Mouse (Mus musculus): ENCODE results near the gene Ttyh2. TPM values are rescaled to one million over a fixed set of nuclear protein-coding genes. Genes with fewer than 3 reads are reported as not detected.
"Not testable (repeated sequence)": the region's sequence is repeated elsewhere in the genome, so short reads cannot be mapped to it uniquely, and the experiment has no call there.

Ttyh2 gene
- polyA plus RNA-seq, 1 experiment from 2014 or later = 7.1 TPM

- 30% methylated on average over 2 of the region's 2 CpGs for WGBS
- no peak overlapping the region for H3K4me2 ChIP-seq
- H3K4me3 ChIP-seq (ENCODE audit: low read depth, low read length) = no peak overlapping the region
- ATAC-seq (replicated peaks; ENCODE audit: low FRiP score) (no peak), DNase-seq (ENCODE audit: low spot score) (no peak)
- no peak overlapping the region for H3K27ac ChIP-seq (ENCODE audit: low read depth, low read length)
- H3K36me3 ChIP-seq (ENCODE audit: control insufficient read depth, insufficient read depth, low read length) = peaks cover 3% of the 10 kb centered on the region; the same call in 1 of the 2 replicates
- H3K9me3 ChIP-seq (ENCODE audit: control insufficient read depth, low read length) = no peaks in the 10 kb centered on the region
- H3K27me3 ChIP-seq (replicated peaks; ENCODE audit: control insufficient read depth, insufficient read depth, low read length) = peaks cover 4% of the 10 kb centered on the region; the same call in 1 of the 2 replicates
- peaks cover 12% of the 10 kb centered on the region for H3K4me1 ChIP-seq (replicated peaks; ENCODE audit: control insufficient read depth, insufficient read depth, low read length)
- H3K9ac ChIP-seq (ENCODE audit: low read depth, low read length) = no peak overlapping the region
These were observed 9.8 kb upstream of the Ttyh2 start for GRCm38 (mm10) chr11:114665463-114665862.

GRCm38 (mm10) chr11:114666786-114667185 is 8.4 kb upstream of the Ttyh2 start:
- Histone ChIP-seq H3K4me1 (replicated peaks; ENCODE audit: control insufficient read depth, insufficient read depth, low read length) (peaks cover 22% of the 10 kb centered on the region), H3K4me3 (ENCODE audit: low read depth, low read length) (no peak overlapping the region), H3K9me3 (ENCODE audit: control insufficient read depth, low read length) (no peaks in the 10 kb centered on the region), H3K36me3 (ENCODE audit: control insufficient read depth, insufficient read depth, low read length) (peaks cover 15% of the 10 kb centered on the region; the same call in 1 of the 2 replicates), H3K27ac (ENCODE audit: low read depth, low read length) (no peak overlapping the region), H3K4me2 (no peak overlapping the region), H3K27me3 (replicated peaks; ENCODE audit: control insufficient read depth, insufficient read depth, low read length) (peaks cover 4% of the 10 kb centered on the region; the same call in 1 of the 2 replicates), H3K9ac (ENCODE audit: low read depth, low read length) (no peak overlapping the region)
- WGBS = 15% methylated on average over 13 of the region's 13 CpGs
- ATAC-seq (replicated peaks; ENCODE audit: low FRiP score) = no peak
- no peak for DNase-seq (ENCODE audit: low spot score)

DNA sequence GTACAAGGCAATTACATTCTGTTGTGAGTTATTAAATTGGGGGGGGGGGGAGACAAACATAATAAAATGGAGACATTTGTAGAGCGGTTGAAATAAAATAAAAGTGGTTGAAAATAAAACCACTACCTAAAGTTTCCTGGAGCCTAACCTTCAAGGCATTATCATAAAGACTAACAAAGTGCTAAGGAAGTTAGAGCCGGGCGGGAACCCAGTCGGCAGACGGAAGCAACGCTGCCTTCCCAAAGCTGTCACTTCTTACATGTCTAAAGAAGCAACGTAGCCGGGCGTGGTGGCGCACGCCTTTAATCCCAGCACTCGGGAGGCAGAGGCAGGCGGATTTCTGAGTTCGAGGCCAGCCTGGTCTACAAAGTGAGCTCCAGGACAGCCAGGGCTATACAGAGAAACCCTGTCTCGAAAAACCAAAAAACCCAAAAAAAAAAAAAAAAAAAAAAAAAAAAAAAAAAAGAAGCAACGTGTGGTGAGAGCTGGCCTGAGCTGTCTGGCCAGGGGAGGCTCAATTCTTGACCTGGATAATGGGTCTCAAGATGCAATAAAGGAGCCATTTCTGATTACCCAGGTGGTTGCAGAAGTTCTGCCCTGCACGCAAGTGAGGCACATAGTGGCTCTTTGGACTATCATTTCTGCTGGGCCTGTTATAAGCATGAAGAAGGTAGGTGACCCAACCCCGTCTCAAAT is 7.8 kb upstream of the Ttyh2 start:
- no peaks in the 10 kb centered on the region for H3K9me3 ChIP-seq (ENCODE audit: control insufficient read depth, low read length)
- DNase-seq (ENCODE audit: low spot score) (no peak), ATAC-seq (replicated peaks; ENCODE audit: low FRiP score) (no peak; the same call in 1 of the 2 replicates)
- H3K27me3 ChIP-seq (replicated peaks; ENCODE audit: control insufficient read depth, insufficient read depth, low read length) = peaks cover 4% of the 10 kb centered on the region; the same call in 1 of the 2 replicates
- no peak overlapping the region for H3K9ac ChIP-seq (ENCODE audit: low read depth, low read length)
- H3K4me1 ChIP-seq (replicated peaks; ENCODE audit: control insufficient read depth, insufficient read depth, low read length) = peaks cover 24% of the 10 kb centered on the region
- H3K36me3 ChIP-seq (ENCODE audit: control insufficient read depth, insufficient read depth, low read length) = peaks cover 21% of the 10 kb centered on the region
- H3K4me3 ChIP-seq (ENCODE audit: low read depth, low read length) = no peak overlapping the region
- H3K27ac ChIP-seq (ENCODE audit: low read depth, low read length) = no peak overlapping the region
- WGBS = 36% methylated on average over 17 of the region's 18 CpGs
- H3K4me2 ChIP-seq = peak overlapping the region; percentile 17; the same call in 1 of the 2 replicates

DNA sequence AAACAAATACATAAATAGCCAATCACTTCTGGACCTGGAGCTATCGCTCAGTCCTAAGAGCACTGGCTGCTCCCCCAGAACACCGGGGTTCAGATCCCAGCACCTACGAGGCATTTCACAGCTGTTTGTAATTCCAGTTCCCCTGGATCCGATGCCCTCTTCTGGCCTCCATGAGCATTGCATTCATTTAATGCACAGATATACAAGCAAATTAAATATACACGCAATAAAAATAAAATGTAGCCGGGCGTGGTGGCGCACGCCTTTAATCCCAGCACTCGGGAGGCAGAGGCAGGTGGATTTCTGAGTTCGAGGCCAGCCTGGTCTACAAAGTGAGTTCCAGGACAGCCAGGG is 7.3 kb upstream of the Ttyh2 start:
- ATAC-seq (replicated peaks; ENCODE audit: low FRiP score) = peak; percentile 18
- not testable (repeated sequence) for H3K27me3 ChIP-seq (replicated peaks; ENCODE audit: control insufficient read depth, insufficient read depth, low read length); H3K4me3 ChIP-seq (ENCODE audit: low read depth, low read length); H3K27ac ChIP-seq (ENCODE audit: low read depth, low read length); H3K9me3 ChIP-seq (ENCODE audit: control insufficient read depth, low read length); H3K9ac ChIP-seq (ENCODE audit: low read depth, low read length); DNase-seq (ENCODE audit: low spot score)
- Histone ChIP-seq H3K4me2 (peak overlapping the region; percentile 17), H3K36me3 (ENCODE audit: control insufficient read depth, insufficient read depth, low read length) (peaks cover 26% of the 10 kb centered on the region), H3K4me1 (replicated peaks; ENCODE audit: control insufficient read depth, insufficient read depth, low read length) (peaks cover 26% of the 10 kb centered on the region)
- WGBS = 16% methylated on average over 11 of the region's 11 CpGs

DNA sequence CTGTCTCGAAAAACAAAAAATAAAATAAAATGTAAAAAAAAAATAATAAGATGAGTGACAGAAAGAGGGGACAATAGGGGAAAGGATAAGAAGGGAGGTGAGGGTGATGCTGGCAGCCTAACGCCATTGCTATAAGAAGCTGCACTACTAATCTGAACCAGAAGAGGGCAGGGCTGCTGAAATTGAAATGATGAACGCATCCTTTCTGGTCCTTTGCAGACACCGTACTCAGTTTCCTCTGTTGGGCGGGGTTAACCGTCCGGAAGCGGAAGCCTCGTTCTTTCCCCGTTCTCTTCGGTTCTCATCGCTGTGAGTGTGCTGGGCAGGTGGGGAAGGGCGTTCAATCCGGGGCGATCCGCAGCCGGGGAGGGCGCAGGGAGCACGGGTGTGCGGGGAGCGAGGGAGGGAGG is 6.9 kb upstream of the Ttyh2 start, which contains the start of gene Rpl38:
Gene Rpl38, plus strand, starts transcription at position 224 of the 410 bp plus-strand sequence.
- ATAC-seq (replicated peaks; ENCODE audit: low FRiP score) = peak; percentile 82
- H3K4me1 ChIP-seq (replicated peaks; ENCODE audit: control insufficient read depth, insufficient read depth, low read length) = peaks cover 26% of the 10 kb centered on the region
- peaks cover 4% of the 10 kb centered on the region; the same call in 1 of the 2 replicates for H3K27me3 ChIP-seq (replicated peaks; ENCODE audit: control insufficient read depth, insufficient read depth, low read length)
- peaks cover 30% of the 10 kb centered on the region for H3K36me3 ChIP-seq (ENCODE audit: control insufficient read depth, insufficient read depth, low read length)
- H3K9ac ChIP-seq (ENCODE audit: low read depth, low read length) = peak within 1 kb of the TSS; percentile 96
- peak within 1 kb of the TSS; percentile 95 for H3K4me2 ChIP-seq
- H3K4me3 ChIP-seq (ENCODE audit: low read depth, low read length) = peak within 1 kb of the TSS; percentile 77
- WGBS = 0% methylated on average over 18 of the region's 21 CpGs
- no peaks in the 10 kb centered on the region for H3K9me3 ChIP-seq (ENCODE audit: control insufficient read depth, low read length)
- peak; percentile 86 for DNase-seq (ENCODE audit: low spot score)
- peak within 1 kb of the TSS; percentile 90 for H3K27ac ChIP-seq (ENCODE audit: low read depth, low read length)

- WGBS = under 1% methylated on average over 54 of the region's 60 CpGs
- H3K4me1 ChIP-seq (replicated peaks; ENCODE audit: control insufficient read depth, insufficient read depth, low read length) = peaks cover 26% of the 10 kb centered on the region
- H3K27ac ChIP-seq (ENCODE audit: low read depth, low read length) = peak overlapping the region; percentile 90
These were observed 6.2 kb upstream of the Ttyh2 start for GRCm38 (mm10) chr11:114668741-114669623.

DNA sequence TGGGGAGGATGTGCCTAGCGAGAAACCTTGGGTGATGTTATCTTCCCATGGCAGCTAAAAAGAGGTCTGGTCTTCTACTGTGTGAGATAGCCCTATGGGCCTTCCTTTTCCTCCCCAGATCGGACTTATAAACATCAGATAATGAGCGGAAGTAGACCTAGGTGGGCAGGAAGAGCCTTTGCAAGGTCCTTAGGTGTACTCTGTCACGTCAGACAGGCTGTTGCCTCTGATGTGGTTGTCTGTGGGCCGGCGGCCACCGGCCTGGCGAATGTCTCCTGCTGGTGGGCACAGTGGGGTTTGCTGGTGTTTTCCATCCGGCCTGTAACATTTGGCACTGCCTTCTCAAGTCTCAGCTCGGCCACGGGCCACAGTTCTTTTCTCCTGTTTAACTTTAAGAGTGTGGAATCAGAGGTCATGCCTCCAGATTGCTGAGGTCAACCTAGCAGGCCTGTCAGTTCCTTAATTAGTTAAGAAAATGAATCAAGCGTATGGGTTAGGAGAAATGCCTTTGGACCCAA is 5.5 kb upstream of the Ttyh2 start:
- peaks cover 30% of the 10 kb centered on the region for H3K36me3 ChIP-seq (ENCODE audit: control insufficient read depth, insufficient read depth, low read length)
- DNase-seq (ENCODE audit: low spot score) = no peak
- WGBS = 9% methylated on average over 12 of the region's 12 CpGs
- H3K27me3 ChIP-seq (replicated peaks; ENCODE audit: control insufficient read depth, insufficient read depth, low read length) = peaks cover 4% of the 10 kb centered on the region; the same call in 1 of the 2 replicates
- ATAC-seq (replicated peaks; ENCODE audit: low FRiP score) = no peak
- peak overlapping the region; percentile 95 for H3K4me2 ChIP-seq
- H3K4me1 ChIP-seq (replicated peaks; ENCODE audit: control insufficient read depth, insufficient read depth, low read length) = peaks cover 28% of the 10 kb centered on the region
- peak overlapping the region; percentile 77 for H3K4me3 ChIP-seq (ENCODE audit: low read depth, low read length)
- H3K27ac ChIP-seq (ENCODE audit: low read depth, low read length) = peak overlapping the region; percentile 90
- H3K9ac ChIP-seq (ENCODE audit: low read depth, low read length) = peak overlapping the region; percentile 96
- no peaks in the 10 kb centered on the region for H3K9me3 ChIP-seq (ENCODE audit: control insufficient read depth, low read length)

More at GRCm38 (mm10) chr11:114668741-114669623, 6.2 kb upstream of the Ttyh2 start:
- DNase-seq (ENCODE audit: low spot score) = peak; percentile 77
- H3K4me3 ChIP-seq (ENCODE audit: low read depth, low read length) = peak overlapping the region; percentile 77
- H3K9ac ChIP-seq (ENCODE audit: low read depth, low read length) = peak overlapping the region; percentile 96
- peaks cover 4% of the 10 kb centered on the region; the same call in 1 of the 2 replicates for H3K27me3 ChIP-seq (replicated peaks; ENCODE audit: control insufficient read depth, insufficient read depth, low read length)
- peak overlapping the region; percentile 95 for H3K4me2 ChIP-seq
- peak; percentile 56 for ATAC-seq (replicated peaks; ENCODE audit: low FRiP score)
- no peaks in the 10 kb centered on the region for H3K9me3 ChIP-seq (ENCODE audit: control insufficient read depth, low read length)
- peaks cover 30% of the 10 kb centered on the region for H3K36me3 ChIP-seq (ENCODE audit: control insufficient read depth, insufficient read depth, low read length)

- H3K9ac ChIP-seq (ENCODE audit: low read depth, low read length) = no peak overlapping the region; the same call in 1 of the 2 replicates
- ATAC-seq (replicated peaks; ENCODE audit: low FRiP score) = no peak
- peak overlapping the region; percentile 0 for H3K27ac ChIP-seq (ENCODE audit: low read depth, low read length)
- peaks cover 2% of the 10 kb centered on the region; the same call in 1 of the 2 replicates for H3K27me3 ChIP-seq (replicated peaks; ENCODE audit: control insufficient read depth, insufficient read depth, low read length)
- 84% methylated on average over 5 of the region's 5 CpGs for WGBS
- peak overlapping the region; percentile 95 for H3K4me2 ChIP-seq
- no peaks in the 10 kb centered on the region for H3K9me3 ChIP-seq (ENCODE audit: control insufficient read depth, low read length)
- peaks cover 30% of the 10 kb centered on the region for H3K36me3 ChIP-seq (ENCODE audit: control insufficient read depth, insufficient read depth, low read length)
- DNase-seq (ENCODE audit: low spot score) = no peak
- peaks cover 31% of the 10 kb centered on the region for H3K4me1 ChIP-seq (replicated peaks; ENCODE audit: control insufficient read depth, insufficient read depth, low read length)
- no peak overlapping the region for H3K4me3 ChIP-seq (ENCODE audit: low read depth, low read length)
These were observed 4.1 kb upstream of the Ttyh2 start for GRCm38 (mm10) chr11:114671147-114671546.

All from liver, embryonic 11.5 days (tissue).